Mouse (Mus musculus) testis, adult 2 months (tissue): Measurements from ENCODE around the gene Dmrtc2.

ENCODE experiments used
- CTCF ChIP-seq: fragments of 200-500 bp; IDR thresholded peaks from 2 replicates; pipeline ENCODE4 v1.5.1; 2012; ENCODE audit warnings: low read depth, mild to moderate bottlenecking, inconsistent platforms, low read length, moderate library complexity; ENCODE audit not compliant: control insufficient read depth, insufficient read depth, insufficient replicate concordance
- POLR2A ChIP-seq: fragments of 200-500 bp; IDR thresholded peaks from 2 replicates; pipeline ENCODE4 v1.6.1; 2012; ENCODE audit warnings: low read depth, mild to moderate bottlenecking, inconsistent platforms, low read length, moderate library complexity; ENCODE audit not compliant: control insufficient read depth

- no peak for TF ChIP-seq POLR2A
- TF ChIP-seq CTCF = no peak
Measured at GRCm38 (mm10) chr7:24845713-24846112, 24.1 kb upstream of the Dmrtc2 start.
